Mouse (Mus musculus): ENCODE data around the gene Gm8882. TPM values are rescaled to one million over a fixed set of nuclear protein-coding genes. Genes with fewer than 3 reads are reported as not detected.
"Not testable (repeated sequence)": the region's sequence is repeated elsewhere in the genome, so short reads cannot be mapped to it uniquely, and the experiment has no call there.

Gm8882 gene
- not detected in 2 replicates for polyA plus RNA-seq (2014; fragmentation: Nextera tagmentation; extraction: Ambion mirVana)

DNA sequence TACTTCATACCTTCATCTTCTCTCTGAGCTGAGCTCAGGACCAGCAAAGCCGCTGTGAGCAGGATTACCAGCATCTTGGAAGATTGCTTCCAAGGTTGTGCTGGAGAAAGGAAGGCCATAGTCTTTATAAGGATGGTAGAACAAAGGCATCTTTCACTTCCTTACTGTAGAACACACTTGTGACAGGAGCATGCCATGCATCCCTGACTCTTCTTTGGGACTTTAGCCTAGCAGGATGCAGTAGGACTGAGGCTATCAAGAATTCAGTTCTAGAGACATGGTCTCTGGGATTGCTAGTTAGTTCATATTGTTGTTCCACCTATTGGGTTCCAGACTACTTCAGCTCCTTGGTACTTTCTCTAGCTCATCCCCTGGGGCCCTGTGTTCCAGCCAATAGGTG lies at the start of gene Gm8882:
Gene Gm8882 (minus strand): TSS at position 101 of the 400 bp plus-strand sequence.
- not testable (repeated sequence) for H3K4me1 ChIP-seq (replicated peaks; ENCODE audit: control insufficient read depth, insufficient read depth, low read length); DNase-seq (ENCODE audit: low spot score); H3K36me3 ChIP-seq (ENCODE audit: control insufficient read depth, insufficient read depth, low read length); H3K9me3 ChIP-seq (ENCODE audit: control insufficient read depth, low read length); H3K27ac ChIP-seq (ENCODE audit: low read depth, low read length); H3K27me3 ChIP-seq (replicated peaks; ENCODE audit: control insufficient read depth, insufficient read depth, low read length); H3K9ac ChIP-seq (ENCODE audit: low read depth, low read length); H3K4me2 ChIP-seq; ATAC-seq (replicated peaks; ENCODE audit: low FRiP score); H3K4me3 ChIP-seq (ENCODE audit: low read depth, low read length)
- WGBS: 57% methylated on average over 1 of the region's 1 CpGs

DNA sequence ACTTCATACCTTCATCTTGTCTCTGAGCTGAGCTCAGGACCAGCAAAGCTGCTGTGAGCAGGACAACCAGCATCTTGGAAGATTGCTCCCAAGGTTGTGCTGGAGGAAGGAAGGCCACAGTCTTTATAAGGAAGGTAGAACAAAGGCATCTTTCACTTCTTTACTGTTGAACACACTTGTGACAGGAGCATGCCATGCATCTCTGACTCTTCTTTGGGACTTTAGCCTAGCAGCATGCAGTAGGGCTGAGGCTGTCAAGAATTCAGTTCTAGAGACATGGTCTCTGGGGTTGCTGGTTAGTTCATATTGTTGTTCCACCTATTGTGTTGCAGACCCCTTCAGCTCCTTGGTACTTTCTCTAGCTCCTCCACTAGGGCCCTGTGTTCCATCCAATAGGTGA lies 49.3 kb downstream of the Gm8882 start, which contains the start of gene Prpmp5:
Gene Prpmp5 (minus strand): TSS at position 101 of the 400 bp plus-strand sequence.
- H3K27ac ChIP-seq (ENCODE audit: low read depth, low read length); H3K4me1 ChIP-seq (replicated peaks; ENCODE audit: control insufficient read depth, insufficient read depth, low read length); H3K27me3 ChIP-seq (replicated peaks; ENCODE audit: control insufficient read depth, insufficient read depth, low read length); ATAC-seq (replicated peaks; ENCODE audit: low FRiP score); H3K9me3 ChIP-seq (ENCODE audit: control insufficient read depth, low read length); H3K9ac ChIP-seq (ENCODE audit: low read depth, low read length); H3K4me2 ChIP-seq; H3K4me3 ChIP-seq (ENCODE audit: low read depth, low read length); H3K36me3 ChIP-seq (ENCODE audit: control insufficient read depth, insufficient read depth, low read length); DNase-seq (ENCODE audit: low spot score): not testable (repeated sequence)

Other genes with a start within 250 kb of the Gm8882 start
- not detected in 2 replicates for gene Prb1, start 153.6 kb downstream of the Gm8882 start, polyA plus RNA-seq (2014; fragmentation: Nextera tagmentation; extraction: Ambion mirVana)
- not detected in 2 replicates for gene Prpmp5, start 49.4 kb downstream of the Gm8882 start, polyA plus RNA-seq (2014; fragmentation: Nextera tagmentation; extraction: Ambion mirVana)
- not detected in 2 replicates for gene Prh1, start 205.7 kb upstream of the Gm8882 start, polyA plus RNA-seq (2014; fragmentation: Nextera tagmentation; extraction: Ambion mirVana)
- gene Prp2, start 231.8 kb upstream of the Gm8882 start, polyA plus RNA-seq (2014; fragmentation: Nextera tagmentation; extraction: Ambion mirVana): not detected in 2 replicates

Measured in liver, embryonic 11.5 days (tissue).